ENCODE assay signal across 9 mouse cellular contexts in genomic region chr9:57798725-57799253, GRCm38 (mm10). TPM values are rescaled to one million over a fixed set of nuclear protein-coding genes. Genes with fewer than 3 reads are reported as not detected.
DNase-seq lines count a peak whose midpoint lies in the region; ATAC-seq and TF ChIP-seq lines count a peak whose summit lies in the region.
"Had no signal": no experiment of that assay in that cellular context is flagged by ENCODE, and none has a peak within 500 bp of the region (broad histone marks: within the 10 kb centered on the region; RNA-seq: fewer than 3 reads in every experiment).

No protein-coding gene starts in this region.

- 11% methylated on average over 10 of the region's 10 CpGs for WGBS in heart, embryonic 15.5 days
- WGBS in liver, postnatal 0 days (ENCODE audit: insufficient replicate concordance), result 55% methylated on average over 10 of the region's 10 CpGs

- TF ChIP-seq CTCF in brain, embryonic 14.5 days (IDR thresholded peaks at IDR 0.05; ENCODE audit: borderline replicate concordance, extremely low read depth, insufficient read depth, insufficient read length), result no peak
- no peak for TF ChIP-seq CTCF in liver, postnatal 0 days (IDR thresholded peaks at IDR 0.05; ENCODE audit: low read depth)

- H3K36me3 ChIP-seq in heart, embryonic 15.5 days, result peaks cover 28% of the 10 kb centered on the region
- peaks cover 32% of the 10 kb centered on the region for H3K36me3 ChIP-seq in liver, postnatal 0 days (replicated peaks; ENCODE audit: insufficient read depth, low read length)

- H3K4me2 ChIP-seq in heart, embryonic 15.5 days, result 0 out of 2 replicates have a peak overlapping the region, but pooled peaks have one; percentile 14
- H3K4me2 ChIP-seq in liver, postnatal 0 days (ENCODE audit: low read depth, low read length), result 0 out of 2 replicates have a peak overlapping the region, but pooled peaks have one; percentile 26

- DNase-seq in adrenal gland, adult 2 months, result peak; percentile 26
- DNase-seq in adrenal gland, postnatal 4 days (ENCODE audit: low spot score in 2 of 2), result no peak
- peak; percentile 68 for DNase-seq in brain, embryonic 14.5 days (ENCODE audit: low read depth)
- peak; percentile 46 for DNase-seq in liver, postnatal 0 days
- DNase-seq in cerebellum, adult 18-20 months, result no peak
- DNase-seq in left cerebral cortex, adult 8-10 months (ENCODE audit: low spot score in 2 of 2), result no peak
- no peak for DNase-seq in layer of hippocampus, postnatal 14 days (ENCODE audit: low spot score in 2 of 2)

- H3K9ac ChIP-seq in heart, embryonic 15.5 days, result no peak overlapping the region
- no peak overlapping the region for H3K9ac ChIP-seq in liver, postnatal 0 days (replicated peaks)

- H3K27ac ChIP-seq in heart, embryonic 15.5 days, result 0 out of 2 replicates have a peak overlapping the region, but pooled peaks have one; percentile 16
- no peak overlapping the region for H3K27ac ChIP-seq in liver, postnatal 0 days (ENCODE audit: low read depth)

- TF ChIP-seq POLR2A in brain, embryonic 14.5 days (IDR thresholded peaks at IDR 0.05; ENCODE audit: borderline replicate concordance, extremely low read depth, insufficient read depth, insufficient read length, poor library complexity, severe bottlenecking), result no peak

- no peaks in the 10 kb centered on the region for H3K27me3 ChIP-seq in heart, embryonic 15.5 days
- H3K27me3 ChIP-seq in liver, postnatal 0 days (ENCODE audit: insufficient read depth, low read length), result no peaks in the 10 kb centered on the region
- H3K27me3 ChIP-seq: megakaryocyte, embryonic 14.5 days had no signal

- no peaks in the 10 kb centered on the region for H3K9me3 ChIP-seq in heart, embryonic 15.5 days (replicated peaks)
- H3K9me3 ChIP-seq in liver, postnatal 0 days (ENCODE audit: low read length), result no peaks in the 10 kb centered on the region
- H3K9me3 ChIP-seq: megakaryocyte, embryonic 14.5 days had no signal

- ATAC-seq in heart, embryonic 15.5 days (replicated peaks; ENCODE audit: insufficient number of reproducible peaks, insufficient read depth, low FRiP score, low read depth), result peak; percentile 70
- peak; percentile 36; the same call in 1 of the 2 replicates for ATAC-seq in liver, postnatal 0 days

- H3K4me3 ChIP-seq in heart, embryonic 15.5 days, result no peak overlapping the region
- no peak overlapping the region for H3K4me3 ChIP-seq in liver, postnatal 0 days (ENCODE audit: low read depth, low read length)
- H3K4me3 ChIP-seq: megakaryocyte, embryonic 14.5 days had no signal

- no peak for TF ChIP-seq EP300 in liver, postnatal 0 days (IDR thresholded peaks at IDR 0.05; ENCODE audit: low read depth)

- H3K4me1 ChIP-seq in heart, embryonic 15.5 days (replicated peaks), result peaks cover 33% of the 10 kb centered on the region
- peaks cover 12% of the 10 kb centered on the region; the same call in 1 of the 2 replicates for H3K4me1 ChIP-seq in liver, postnatal 0 days (ENCODE audit: insufficient read depth)

RNA-seq across cellular contexts. Expression of gene Clk3, which starts 33.1 kb away (rescaled TPM):
- 10 to 100 TPM; 52.2 to 87.8 TPM for total RNA-seq in adrenal gland, adult 2 months (2021)
- polyA plus RNA-seq in adrenal gland, adult 2 months (2012; rRNA removed), result 45.7 and 60.6 TPM in 2 replicates
- total RNA-seq in adrenal gland, postnatal 4 days (2021), result 10 to 100 TPM; 72.6 to 82.5 TPM
- polyA plus RNA-seq in brain, embryonic 14.5 days (2012; rRNA removed), result 153 and 188 TPM in 2 replicates
- polyA plus RNA-seq in heart, embryonic 15.5 days (2015; fragmentation: Nextera tagmentation; extraction: Ambion mirVana), result 48.5 and 65.2 TPM in 2 replicates
- 40.2 and 40.4 TPM in 2 replicates for polyA plus RNA-seq in liver, postnatal 0 days (2015; fragmentation: Nextera tagmentation; extraction: Ambion mirVana)
- total RNA-seq in left cerebral cortex, adult 8-10 months (2022), result 10 to 100 TPM; 75.6 to 87.1 (median 78.7) TPM
- total RNA-seq in layer of hippocampus, postnatal 14 days (2021), result 10 to 100 TPM; 65.6 to 82.9 TPM

RNA-seq across cellular contexts. Expression of gene Arid3b, which starts 37.8 kb away (rescaled TPM):
- total RNA-seq in adrenal gland, adult 2 months (2021), result 1 to 10 TPM; 3.4 to 5.5 TPM
- polyA plus RNA-seq in adrenal gland, adult 2 months (2012; rRNA removed), result 6.9 and 8.8 TPM in 2 replicates
- 1 to 10 TPM; 4.1 to 6.3 TPM for total RNA-seq in adrenal gland, postnatal 4 days (2021)
- polyA plus RNA-seq in brain, embryonic 14.5 days (2012; rRNA removed), result 15.4 and 16.6 TPM in 2 replicates
- 5.9 and 8.5 TPM in 2 replicates for polyA plus RNA-seq in heart, embryonic 15.5 days (2015; fragmentation: Nextera tagmentation; extraction: Ambion mirVana)
- 4.6 and 4.7 TPM in 2 replicates for polyA plus RNA-seq in liver, postnatal 0 days (2015; fragmentation: Nextera tagmentation; extraction: Ambion mirVana)
- total RNA-seq in left cerebral cortex, adult 8-10 months (2022), result 10 to 100 TPM; 10.9 to 15.0 (median 13.4) TPM
- 1 to 10 TPM; 7.0 to 8.9 TPM for total RNA-seq in layer of hippocampus, postnatal 14 days (2021)

Comparison
In these comparisons a context has a peak if more than half of its experiments do, and no peak if none do; other contexts are left out.
1. DNase-seq: peak in adrenal gland, adult 2 months (single experiment), brain, embryonic 14.5 days (single experiment) and liver, postnatal 0 days (single experiment); none in adrenal gland, postnatal 4 days (0 of 2), cerebellum, adult 18-20 months (0 of 2), left cerebral cortex, adult 8-10 months (0 of 2) and layer of hippocampus, postnatal 14 days (0 of 2).